Mouse (Mus musculus) spleen, embryonic (tissue): Measurements from ENCODE around the gene Nr4a3.

Experiments
- CTCF ChIA-PET: fragments of 350-600 bp; sonication (Branson Sonifier 250); formaldehyde crosslinking; loops from one replicate; lab custom pipeline; 2022; lab: Charles Lee

The Nr4a3 gene

DNA sequence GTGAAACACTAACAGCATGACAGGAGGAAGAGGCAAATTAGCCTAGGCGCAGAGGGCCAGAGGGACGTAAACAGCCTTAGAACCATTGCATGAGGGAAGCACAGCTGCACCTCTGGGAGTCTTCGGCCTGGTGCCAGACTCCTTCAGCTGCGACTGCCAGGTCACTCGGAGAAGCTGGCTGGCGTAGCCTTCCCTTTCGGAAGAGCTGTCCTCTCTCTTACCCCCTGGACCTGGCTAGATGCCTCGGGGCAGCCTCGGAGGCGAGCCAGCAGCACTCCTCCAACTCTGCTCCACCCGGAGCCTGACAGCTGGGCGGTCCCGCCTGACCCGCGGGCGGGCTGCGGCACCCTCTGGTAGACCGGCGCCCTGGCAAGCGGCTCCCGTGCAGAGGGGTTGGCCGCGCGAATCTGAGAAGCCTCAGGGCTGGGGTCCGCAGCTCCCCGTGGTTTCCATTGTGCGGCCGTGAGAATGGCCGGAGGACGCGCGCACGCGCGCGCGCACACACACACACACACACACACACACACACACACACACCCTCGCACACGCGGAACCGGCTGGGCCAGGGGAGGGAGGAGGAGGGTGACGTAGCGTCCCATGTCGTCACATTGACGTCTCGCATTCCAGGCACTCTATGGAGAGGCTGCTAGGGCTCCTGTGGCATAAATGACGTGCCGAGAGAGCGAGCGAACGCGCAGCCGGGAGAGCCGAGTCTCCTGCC lies at the start of gene Nr4a3:
Gene Nr4a3 (plus strand): TSS at position 663 of the 721 bp plus-strand sequence.
- CTCF ChIA-PET: no interaction called here

DNA sequence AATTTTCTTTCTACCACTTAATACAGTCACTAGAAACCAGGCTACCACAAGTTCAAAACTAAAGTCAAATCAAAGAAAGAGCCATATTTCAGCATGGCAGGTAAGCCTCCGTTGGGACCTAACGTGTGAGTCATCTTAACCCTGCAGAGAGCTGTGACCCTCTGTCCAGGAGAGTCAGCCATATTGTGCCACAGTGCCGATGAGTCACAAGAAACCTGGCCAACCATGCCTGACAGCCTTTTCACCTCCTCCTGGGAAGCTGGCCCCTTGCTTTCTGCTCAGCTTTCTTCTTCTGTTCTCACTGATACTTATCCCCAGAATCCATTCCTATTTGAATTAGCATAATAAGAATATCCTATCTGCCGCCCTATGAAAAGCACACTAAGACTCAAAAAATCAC lies 42.0 kb upstream of the Nr4a3 start:
- CTCF ChIA-PET: no interaction called here

DNA sequence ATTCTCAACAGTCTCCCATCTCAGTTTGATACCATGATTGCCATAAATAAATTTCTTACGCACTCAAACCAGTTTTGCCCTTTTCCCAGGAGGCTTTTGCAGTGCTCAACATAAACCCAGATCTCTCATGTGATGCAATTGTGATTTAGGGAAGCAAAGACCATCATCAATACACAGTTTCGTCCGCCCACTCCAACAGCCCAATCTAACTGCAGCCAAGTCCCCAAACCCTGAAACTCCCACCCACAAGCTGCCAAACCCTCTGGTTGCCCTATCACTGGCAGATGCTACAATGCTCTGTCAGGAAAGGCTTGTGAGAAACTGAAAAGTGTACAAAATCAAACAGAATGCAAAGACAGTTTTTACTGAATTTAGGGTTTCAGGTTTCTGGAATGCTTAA lies 41.5 kb upstream of the Nr4a3 start:
- CTCF ChIA-PET: no interaction called here

- CTCF ChIA-PET: no interaction called here
These were observed 38.6 kb upstream of the Nr4a3 start for GRCm38 (mm10) chr4:48006355-48006754.

DNA sequence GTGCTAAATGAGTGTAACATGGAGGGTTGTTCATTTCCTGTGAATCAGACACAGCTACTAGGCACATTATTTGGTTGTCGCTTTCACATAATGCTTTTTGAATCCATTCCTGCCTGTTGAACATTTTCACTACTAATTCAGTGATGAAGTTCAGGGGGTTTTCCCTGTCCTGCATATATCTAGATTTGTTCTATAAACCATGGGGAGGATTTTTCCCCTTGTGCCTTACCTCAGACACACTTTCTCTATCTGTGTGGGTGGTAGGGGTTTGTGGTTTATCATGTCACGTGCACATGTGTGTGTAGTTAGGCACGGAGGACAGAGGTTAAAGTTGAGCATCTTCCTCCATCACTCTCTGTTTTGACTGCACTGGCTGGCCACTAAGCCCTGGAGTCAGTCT lies 32.7 kb upstream of the Nr4a3 start:
- CTCF ChIA-PET: interaction anchor here (0.6 kb wide), 1 partner anchor 339 kb away, joined by 9 read pairs; no protein-coding TSS in a partner anchor

GRCm38 (mm10) chr4:48022966-48023365 lies 22.0 kb upstream of the Nr4a3 start:
- CTCF ChIA-PET: interaction anchor here (0.7 kb wide), 1 partner anchor 691 kb away, joined by 8 read pairs; no protein-coding TSS in a partner anchor

- CTCF ChIA-PET: no interaction called here
These were observed 15.3 kb upstream of the Nr4a3 start for GRCm38 (mm10) chr4:48029652-48030051.

- CTCF ChIA-PET: no interaction called here
These were observed 10.7 kb upstream of the Nr4a3 start for GRCm38 (mm10) chr4:48034287-48034686.

DNA sequence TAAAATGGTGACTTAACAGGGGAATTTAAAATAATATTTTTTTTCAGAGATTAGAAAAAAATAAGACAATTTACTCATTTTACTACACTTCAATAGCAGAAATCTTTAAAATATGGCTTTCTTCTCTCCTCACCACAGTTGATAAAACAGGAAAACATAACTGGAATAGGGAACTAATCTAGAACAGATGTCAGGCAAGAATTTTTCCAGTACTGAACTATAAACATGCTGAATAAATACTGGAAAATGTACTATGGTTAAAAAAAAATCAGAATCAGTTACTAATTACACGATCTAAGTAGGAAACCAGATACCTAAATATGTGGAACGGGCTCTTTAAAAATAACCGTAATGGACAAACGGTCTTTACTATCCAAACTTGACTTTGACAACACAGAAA lies 7.3 kb upstream of the Nr4a3 start:
- CTCF ChIA-PET: no interaction called here

- CTCF ChIA-PET: no interaction called here
These were observed 6.1 kb upstream of the Nr4a3 start for GRCm38 (mm10) chr4:48038847-48039246.

- CTCF ChIA-PET: no interaction called here
These were observed 5.2 kb upstream of the Nr4a3 start for GRCm38 (mm10) chr4:48039736-48040135.

GRCm38 (mm10) chr4:48042466-48042785 lies 2.5 kb upstream of the Nr4a3 start:
- CTCF ChIA-PET: no interaction called here

- CTCF ChIA-PET: no interaction called here
These were observed 1.9 kb upstream of the Nr4a3 start for GRCm38 (mm10) chr4:48042786-48043701.

DNA sequence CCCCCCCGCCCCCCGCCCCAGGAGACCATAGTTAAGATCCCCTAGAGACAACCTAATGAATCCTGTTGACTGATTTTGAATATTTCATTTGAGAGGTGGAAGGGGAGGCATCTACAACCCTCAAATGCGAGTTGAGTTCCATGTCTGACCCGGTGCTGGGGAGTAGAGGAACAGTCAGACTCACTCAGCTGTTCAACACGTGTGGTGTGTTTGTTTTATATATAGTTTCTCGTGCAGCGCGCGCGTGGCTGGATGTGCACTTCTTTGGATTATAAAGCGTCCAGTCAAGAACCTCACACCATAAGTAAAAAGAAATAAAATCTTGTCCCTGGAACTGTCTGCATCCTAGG lies 837 bp upstream of the Nr4a3 start:
- CTCF ChIA-PET: no interaction called here

DNA sequence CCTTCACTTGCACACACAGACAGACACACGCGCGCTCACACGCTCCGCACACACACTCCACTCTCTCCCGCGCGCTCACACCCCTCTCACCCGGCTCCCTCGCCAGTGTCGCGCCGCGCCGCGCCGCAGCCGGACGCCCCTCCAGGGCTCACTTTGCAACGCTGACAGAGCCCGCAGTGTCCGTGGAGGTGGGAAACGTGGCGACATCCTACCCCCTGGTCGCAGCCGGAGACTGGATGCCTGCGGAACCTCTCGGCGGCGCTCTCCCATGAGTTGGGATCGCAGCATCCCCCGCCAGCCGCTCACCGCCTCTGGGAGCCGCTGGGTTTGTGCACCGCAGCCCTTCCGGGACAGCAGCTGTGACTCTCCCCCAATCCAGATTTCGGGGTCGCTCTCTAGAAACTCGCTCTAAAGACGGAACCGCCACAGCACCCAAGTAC lies 348 bp downstream of the Nr4a3 start:
- CTCF ChIA-PET: no interaction called here

- CTCF ChIA-PET: no interaction called here
These were observed 938 bp downstream of the Nr4a3 start for GRCm38 (mm10) chr4:48045721-48046460.

DNA sequence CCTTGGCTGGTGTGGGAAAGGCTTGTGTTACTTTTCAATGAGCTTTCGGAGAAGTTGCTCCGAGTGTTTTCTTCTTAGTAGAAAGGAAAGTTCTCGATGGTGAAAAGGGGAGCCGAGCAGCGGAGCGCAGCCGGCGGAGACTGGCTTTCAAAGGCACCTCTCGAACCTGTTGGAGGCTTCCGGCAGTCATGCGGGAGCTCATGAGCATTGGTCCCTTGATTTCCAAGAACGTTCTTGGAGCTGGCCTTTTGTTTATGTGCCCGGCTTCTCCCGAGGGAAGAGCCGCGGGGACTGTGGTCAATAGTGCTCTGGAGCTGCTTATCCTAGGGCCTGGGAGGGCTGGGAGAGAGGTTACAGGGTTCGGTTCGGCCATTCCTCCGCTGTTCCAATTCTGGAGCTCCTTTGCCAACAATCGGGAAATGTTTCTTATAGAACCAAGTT lies 1.5 kb downstream of the Nr4a3 start:
- CTCF ChIA-PET: interaction anchor here (0.6 kb wide), 2 partner anchors 138 to 170 kb away, joined by 3 to 4 read pairs; no protein-coding TSS in a partner anchor

- CTCF ChIA-PET: interaction anchor here (0.6 kb wide), 2 partner anchors 137 to 170 kb away, joined by 3 to 4 read pairs; no protein-coding TSS in a partner anchor
These were observed 2.3 kb downstream of the Nr4a3 start for GRCm38 (mm10) chr4:48047136-48047765.

DNA sequence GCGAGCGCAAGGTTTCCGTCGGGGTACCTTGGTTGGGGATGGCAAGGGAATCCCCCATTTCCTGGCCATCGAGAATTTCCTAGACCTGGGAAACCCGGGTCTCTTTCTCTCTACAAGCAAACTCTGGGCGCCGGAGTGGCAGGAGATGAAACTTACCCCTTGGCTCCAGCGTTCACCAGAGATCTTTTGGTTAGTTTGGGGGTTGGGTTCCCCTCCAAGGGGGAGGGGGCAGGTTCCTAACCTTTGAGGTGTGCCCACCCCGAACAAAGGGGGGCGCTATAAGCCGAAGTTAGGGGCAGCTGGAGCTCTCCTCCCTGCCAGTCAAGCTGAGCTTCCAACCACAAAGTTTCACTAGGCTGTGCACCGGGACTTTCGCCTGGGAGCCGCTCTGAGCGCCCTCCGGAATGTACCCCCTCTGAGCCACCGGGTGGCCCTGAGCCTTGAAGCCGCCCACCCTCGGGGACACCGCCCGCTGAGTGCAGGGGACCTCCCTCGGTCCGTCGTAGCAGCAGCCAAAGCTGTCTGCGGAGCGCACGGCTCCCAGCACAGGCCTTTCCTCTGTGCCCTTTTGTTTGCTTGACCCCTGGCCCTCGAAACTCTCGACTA lies 2.9 kb downstream of the Nr4a3 start:
- CTCF ChIA-PET: no interaction called here

DNA sequence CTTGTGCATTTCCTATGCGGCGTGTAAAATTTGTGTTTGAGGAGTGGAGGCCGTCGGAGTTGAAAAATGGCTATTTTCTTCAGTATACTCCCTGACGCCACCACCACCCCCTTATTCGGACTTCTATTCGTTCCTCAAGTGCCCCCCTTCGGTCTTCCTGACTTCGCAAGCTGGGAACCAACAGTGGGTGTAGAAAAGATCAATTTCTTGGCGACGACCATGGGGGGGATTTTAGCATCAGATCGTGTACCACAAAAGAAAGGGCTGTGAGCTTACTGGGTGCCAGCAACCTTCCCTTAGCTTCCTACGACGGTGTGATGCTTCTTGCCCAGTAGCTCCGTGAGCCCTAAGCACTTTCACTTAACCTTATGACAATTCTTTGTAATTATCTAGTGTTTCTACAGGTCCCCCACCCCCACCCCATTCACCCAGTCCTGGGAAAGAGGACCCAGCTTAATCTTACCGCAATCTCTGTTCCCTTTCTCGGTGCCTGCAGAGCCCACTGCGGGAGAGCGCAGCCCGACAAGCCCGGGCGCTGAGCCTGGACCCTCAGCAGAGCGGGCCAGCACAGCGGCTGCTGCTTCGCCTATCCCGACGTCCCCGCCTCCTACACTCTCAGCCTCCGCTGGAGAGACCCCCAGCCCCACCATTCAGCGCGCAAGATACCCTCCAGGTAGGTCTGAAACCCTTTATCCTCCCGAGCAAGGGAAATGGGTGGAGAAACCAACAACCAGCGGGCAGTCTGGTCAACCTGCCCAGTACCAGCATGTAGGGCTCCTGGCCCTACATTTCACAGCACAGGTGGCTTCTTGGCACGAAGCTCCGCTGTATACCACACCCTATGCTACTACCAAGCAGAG lies 3.7 kb downstream of the Nr4a3 start:
- CTCF ChIA-PET: no interaction called here
